Mouse (Mus musculus): ENCODE data around the gene Myt1.

The Myt1 gene

DNA sequence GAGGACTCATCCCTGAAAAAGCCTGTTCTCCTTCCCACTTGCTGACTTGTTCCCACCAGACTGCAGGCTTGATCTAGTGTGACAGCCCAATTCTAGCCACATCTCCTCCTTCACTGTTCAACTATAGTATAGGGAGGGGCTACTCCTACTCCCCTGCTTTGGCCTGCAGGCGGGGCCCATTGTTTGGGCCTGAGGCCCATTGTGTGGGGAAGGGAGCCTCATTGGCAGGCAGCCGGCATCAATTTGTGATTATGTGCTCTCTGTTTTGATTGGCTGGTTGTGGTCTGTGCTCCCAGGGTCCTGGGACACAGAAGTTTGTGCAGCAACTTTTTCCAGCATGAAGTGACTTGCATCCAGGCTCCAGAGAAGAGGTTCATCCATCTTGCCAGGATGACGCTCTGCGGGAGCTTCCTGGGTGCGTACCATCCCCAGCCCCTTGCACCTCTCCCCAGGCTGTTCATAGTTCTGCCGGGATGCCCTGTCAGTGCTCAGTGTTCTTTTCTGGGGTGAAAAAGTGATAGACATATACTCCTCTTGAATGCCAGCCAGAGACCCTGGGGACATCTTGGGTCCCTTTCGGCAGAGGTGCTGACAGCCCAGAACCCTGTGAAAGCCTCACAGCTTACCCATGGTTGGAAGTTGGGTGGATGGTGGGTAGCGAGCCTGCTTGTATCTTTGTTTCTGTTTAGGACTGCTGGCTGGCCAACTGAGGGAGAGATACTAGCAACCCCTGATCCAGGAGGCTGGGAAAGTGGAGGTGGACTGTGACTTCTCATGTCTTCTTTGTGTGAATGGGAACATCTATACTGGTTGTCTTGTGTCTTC, at the start of gene Myt1:
Myt1 (plus strand) TSS at position 327 of the 825 bp plus-strand sequence.
- DNase-seq (ENCODE audit: low spot score) = peak; percentile 75

GRCm38 (mm10) chr2:181713749-181714148, 49.4 kb upstream of the Myt1 start:
- peak; percentile 27 for DNase-seq (ENCODE audit: low spot score)

GRCm38 (mm10) chr2:181714903-181715326, 48.2 kb upstream of the Myt1 start, which contains the start of gene Oprl1:
Gene Oprl1 (plus strand): TSS chr2:181715016.
- DNase-seq (ENCODE audit: low spot score) = peak; percentile 64

DNA sequence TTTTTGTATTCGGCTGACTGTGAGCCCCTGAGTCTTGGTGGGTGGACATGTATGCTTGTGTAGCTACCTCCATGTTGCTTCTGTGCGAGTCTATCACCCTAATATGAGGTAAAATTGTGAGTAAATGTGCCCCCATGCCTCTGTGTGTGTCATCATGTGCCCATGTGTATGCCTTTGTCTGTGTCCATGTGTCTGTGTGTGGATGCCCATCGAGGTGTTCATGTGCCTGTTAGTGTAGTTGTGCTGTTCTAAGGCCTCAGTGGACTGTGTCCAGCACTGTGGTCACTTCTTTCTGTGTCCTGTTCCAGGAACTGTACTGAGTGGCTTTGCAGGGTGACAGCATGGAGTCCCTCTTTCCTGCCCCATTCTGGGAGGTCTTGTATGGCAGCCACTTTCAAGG, 47.8 kb upstream of the Myt1 start:
- DNase-seq (ENCODE audit: low spot score) = no peak

DNA sequence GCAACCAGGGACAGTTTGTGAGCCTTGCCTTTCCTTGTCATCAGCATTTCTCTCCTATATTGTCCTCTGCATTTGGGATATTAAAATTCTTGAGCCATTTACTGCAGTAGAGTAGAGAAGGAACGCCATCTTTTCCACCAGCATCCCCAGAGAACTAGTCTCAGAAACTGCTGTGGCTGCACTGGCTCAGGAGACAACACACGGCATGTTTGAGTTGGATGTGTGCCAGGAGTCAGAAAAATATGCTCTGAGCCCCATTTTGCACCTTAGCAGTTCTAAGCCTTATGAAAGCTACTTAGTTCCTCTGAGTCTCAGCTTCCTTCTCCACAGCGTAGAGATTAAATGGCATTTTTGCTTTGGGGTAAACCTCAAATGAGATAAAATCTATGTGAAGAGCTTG, 46.1 kb upstream of the Myt1 start:
- DNase-seq (ENCODE audit: low spot score) = no peak

DNA sequence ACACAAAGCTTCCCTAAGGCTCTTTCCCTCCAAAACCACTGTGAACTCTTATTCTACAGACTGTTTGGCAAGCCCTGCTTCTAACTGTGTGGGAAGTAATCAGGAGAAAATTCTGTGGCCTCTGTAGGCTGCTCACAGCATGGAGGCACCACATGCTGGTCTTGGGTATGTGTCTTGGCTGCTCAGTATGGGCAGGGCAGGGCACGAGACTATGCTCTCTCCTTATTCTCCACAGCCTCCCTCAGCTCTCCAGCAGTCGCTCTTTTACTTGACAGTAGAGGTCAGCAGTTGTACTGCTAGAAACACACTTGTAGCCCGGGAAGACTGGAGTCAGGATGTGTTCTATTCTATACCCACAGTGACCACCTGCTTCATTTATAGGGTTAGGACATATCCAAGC, 43.1 kb upstream of the Myt1 start:
- DNase-seq (ENCODE audit: low spot score) = no peak

DNA sequence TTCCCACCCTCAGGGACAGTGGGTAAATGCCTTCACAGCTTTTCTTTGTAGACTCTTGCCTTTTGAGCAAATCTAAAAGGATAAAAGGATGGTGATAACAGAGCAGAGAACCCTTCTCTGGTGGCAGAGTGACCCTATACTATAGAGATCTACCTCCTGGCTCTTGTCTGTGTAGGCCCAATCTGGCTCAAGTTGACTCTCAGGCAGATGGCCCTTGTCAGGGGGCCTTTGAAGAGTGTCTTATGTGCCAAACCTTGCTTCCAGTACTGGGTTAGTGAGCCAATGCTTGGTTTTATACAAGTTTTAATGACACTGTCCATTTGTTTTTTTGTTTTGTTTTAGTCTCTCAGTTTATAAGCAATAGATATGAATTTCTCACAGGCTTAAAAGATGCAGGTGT, 41.9 kb upstream of the Myt1 start:
- DNase-seq (ENCODE audit: low spot score) = no peak

- DNase-seq (ENCODE audit: low spot score) = peak; percentile 81
Measured at GRCm38 (mm10) chr2:181722213-181722612, 40.9 kb upstream of the Myt1 start.

DNA sequence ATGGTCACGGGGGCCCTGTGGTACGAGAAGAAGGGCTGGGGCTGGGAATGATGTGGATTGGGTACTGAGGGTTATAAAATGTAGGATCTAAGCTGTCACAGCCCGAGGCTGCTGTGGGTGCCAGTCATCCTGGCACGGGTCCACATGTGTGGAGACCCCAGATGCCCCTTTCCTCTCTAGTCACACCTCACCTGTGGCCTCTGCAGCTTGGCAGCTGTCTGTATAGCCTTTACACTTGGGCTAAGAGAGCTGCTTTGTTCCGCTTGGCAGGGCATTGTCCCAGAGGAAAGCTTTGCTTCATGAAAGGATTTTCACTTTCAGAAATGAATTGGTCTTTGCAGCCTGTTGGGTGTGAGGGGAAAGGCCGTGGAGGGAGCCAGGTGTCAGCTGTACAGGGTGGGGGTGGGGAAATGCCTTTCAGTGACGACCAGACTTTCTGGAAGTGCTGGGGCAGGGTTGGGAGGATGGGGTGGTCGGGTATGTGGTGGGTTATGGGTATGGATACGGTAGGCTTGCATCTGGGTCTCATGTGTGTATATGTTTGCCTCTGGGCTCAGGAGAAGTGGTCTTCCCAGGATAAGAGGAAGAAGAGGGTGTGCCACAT, 35.4 kb upstream of the Myt1 start:
- DNase-seq (ENCODE audit: low spot score) = no peak

- DNase-seq (ENCODE audit: low spot score) = no peak
Measured at GRCm38 (mm10) chr2:181730051-181730450, 33.1 kb upstream of the Myt1 start.

DNA sequence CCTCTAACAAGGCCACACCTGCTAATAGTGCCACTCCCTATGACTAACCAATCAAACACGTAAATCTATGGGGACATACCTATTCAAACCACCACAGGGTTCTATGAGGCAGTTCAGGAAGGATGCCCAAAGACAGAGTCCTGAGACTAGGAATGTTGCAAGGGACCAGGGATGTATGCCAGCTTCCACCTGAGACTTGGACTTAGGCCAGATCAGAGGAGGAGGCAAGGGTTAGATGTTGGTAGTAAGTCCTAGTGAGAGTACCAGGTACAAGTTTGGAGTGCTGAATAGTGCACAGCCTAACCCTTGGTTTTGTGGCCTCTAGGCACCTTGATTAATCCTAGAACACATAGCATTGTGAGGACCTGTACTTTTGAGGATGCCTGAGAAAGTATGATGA, 10.5 kb upstream of the Myt1 start:
- DNase-seq (ENCODE audit: low spot score) = no peak

- no peak for DNase-seq (ENCODE audit: low spot score)
Measured at GRCm38 (mm10) chr2:181758147-181758725, 4.9 kb upstream of the Myt1 start.

GRCm38 (mm10) chr2:181759041-181759440, 4.1 kb upstream of the Myt1 start:
- peak; percentile 52 for DNase-seq (ENCODE audit: low spot score)

- DNase-seq (ENCODE audit: low spot score) = peak; percentile 45
Measured at GRCm38 (mm10) chr2:181763886-181764527, 875 bp downstream of the Myt1 start.

DNA sequence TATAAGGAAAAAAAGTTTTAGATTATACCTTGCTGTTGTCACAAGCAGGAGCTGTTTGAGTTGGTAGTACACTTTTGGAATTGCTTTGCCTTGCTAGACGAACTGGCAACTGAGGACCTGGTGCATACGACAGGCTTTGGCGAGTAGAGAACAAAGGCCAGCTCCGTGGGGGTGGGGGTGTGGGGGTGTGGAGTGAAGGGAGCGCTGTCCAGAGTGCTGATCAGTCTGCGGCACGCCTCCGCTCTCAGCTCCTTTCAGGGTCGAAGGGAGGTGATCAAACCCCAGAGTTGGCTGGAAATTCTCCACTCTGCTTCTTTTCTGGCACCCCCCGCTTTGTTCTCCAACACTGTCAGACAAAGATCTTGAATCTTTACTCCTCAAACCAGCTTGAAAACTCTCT, 1.5 kb downstream of the Myt1 start:
- DNase-seq (ENCODE audit: low spot score) = peak; percentile 77

- DNase-seq (ENCODE audit: low spot score) = no peak
Measured at GRCm38 (mm10) chr2:181765251-181765650, 2.1 kb downstream of the Myt1 start.

DNA sequence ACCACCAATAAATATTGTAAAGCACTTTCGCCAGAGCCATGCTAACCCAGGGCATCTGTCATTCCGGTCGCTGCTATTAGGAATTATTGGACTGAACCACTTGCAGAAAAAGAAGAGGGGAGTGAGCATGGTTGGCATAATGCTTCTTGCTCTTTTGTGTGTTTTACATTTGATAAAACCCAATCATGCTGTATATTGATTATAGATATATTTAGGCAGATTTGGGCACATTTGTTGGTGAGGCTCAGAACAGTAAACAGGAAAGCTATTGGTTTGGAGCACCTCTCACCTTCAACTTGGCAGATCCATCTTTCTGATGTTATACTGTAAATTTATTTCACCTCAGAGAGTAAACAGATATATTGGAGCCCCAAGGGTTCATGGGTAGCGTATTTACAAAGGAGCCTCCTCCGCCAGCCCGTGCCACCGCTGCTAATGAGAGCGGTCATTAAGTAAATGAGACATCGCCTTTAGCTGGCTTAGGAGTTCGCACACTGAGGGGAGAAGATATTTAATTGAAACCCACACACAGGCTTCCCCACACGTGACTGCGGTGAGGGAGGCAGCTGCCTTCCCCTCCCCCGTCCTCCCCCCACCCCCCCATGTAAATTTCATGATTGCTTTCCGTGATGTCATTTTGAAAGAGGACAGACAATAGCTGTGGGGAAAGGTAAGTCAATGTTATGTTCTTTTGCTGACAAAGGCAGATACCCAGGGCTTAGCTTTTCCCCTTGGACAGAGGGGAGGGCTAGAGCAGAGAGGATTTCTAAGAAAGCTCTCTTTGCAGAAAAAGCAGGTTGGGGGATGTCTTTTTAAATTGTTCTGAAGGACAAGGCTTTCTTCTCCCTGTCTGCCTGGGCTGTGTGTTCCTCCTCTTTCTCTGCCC, 3.8 kb downstream of the Myt1 start:
- no peak for DNase-seq (ENCODE audit: low spot score)

GRCm38 (mm10) chr2:181768451-181768850, 5.3 kb downstream of the Myt1 start:
- no peak for DNase-seq (ENCODE audit: low spot score)

- no peak for DNase-seq (ENCODE audit: low spot score)
Measured at GRCm38 (mm10) chr2:181769397-181769796, 6.3 kb downstream of the Myt1 start.

DNA sequence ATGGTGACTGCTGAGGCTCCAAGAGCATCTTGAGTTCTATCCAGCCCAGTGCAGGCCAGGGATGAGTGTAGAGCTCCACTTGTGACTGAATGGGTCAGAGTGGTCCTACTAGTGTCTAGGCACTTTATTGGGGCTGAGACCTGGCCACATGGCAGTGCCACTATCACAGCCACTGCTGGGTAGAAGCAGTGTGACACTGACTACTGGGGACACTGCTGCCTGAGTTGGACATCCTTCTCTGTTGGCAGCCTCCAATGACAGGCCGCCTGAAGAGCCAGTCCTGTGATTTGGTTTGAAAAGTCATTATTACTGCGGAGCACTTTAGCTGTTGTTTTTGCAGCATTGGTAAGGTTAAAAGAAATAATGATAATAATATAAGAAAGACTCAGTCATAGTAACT, 10.1 kb downstream of the Myt1 start:
- no peak for DNase-seq (ENCODE audit: low spot score)

DNA sequence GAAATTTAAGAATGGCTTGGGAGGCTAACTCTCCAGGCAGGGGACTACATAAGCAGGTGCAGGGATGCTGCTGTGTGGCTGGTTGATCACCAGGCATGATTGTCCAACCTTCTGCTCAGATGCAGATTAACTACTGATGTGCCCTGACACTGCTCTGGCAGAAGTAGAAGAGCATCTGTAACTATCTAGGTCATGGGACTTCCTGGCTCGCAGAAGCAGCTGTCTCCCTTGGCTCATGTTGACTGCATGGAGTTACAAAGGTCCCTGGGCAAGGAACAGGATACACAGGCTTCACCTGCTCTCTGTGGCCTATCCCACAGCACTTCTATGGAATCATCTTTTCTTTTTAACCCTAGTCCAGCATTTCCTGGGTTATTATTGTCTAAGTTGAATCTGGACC, 12.7 kb downstream of the Myt1 start:
- no peak for DNase-seq (ENCODE audit: low spot score)

- no peak for DNase-seq (ENCODE audit: low spot score)
Measured at GRCm38 (mm10) chr2:181777715-181778114, 14.6 kb downstream of the Myt1 start.
